Mouse (Mus musculus) myocyte (in vitro differentiated cells): ENCODE results near the gene Sox21. TPM values are rescaled to one million over a fixed set of nuclear protein-coding genes. Genes with fewer than 3 reads are reported as not detected.

Experiments used
- H3K27me3 ChIP-seq: one replicate; pipeline ENCODE4 v1.6.1; 2011; ENCODE audit not compliant: control insufficient read depth, insufficient read depth, insufficient read length
- H3K36me3 ChIP-seq: one replicate; pipeline ENCODE4 v1.6.1; 2011; ENCODE audit not compliant: control insufficient read depth, insufficient read depth
- H3K4me2 ChIP-seq: one replicate; pipeline ENCODE4 v1.6.1; 2011; ENCODE audit warnings: low read depth, control low read depth
- H3K4me3 ChIP-seq: one replicate; pipeline ENCODE4 v1.5.1; 2011; ENCODE audit warnings: mild to moderate bottlenecking, control low read depth, moderate library complexity
- H3K79me2 ChIP-seq: one replicate; pipeline ENCODE4 v1.6.1; 2011; ENCODE audit not compliant: control insufficient read depth, insufficient read depth
- H3ac ChIP-seq: one replicate; pipeline ENCODE4 v1.6.1; 2011; ENCODE audit not compliant: control insufficient read depth, insufficient read length
- CEBPB ChIP-seq: IDR thresholded peaks from 2 replicates; pipeline ENCODE4 v1.6.1; 2011; ENCODE audit warnings: mild to moderate bottlenecking, moderate library complexity; ENCODE audit not compliant: poor library complexity, insufficient read depth, severe bottlenecking
- E2F4 ChIP-seq: IDR thresholded peaks from one replicate; pipeline ENCODE4 v1.6.1; 2011; ENCODE audit warnings: mild to moderate bottlenecking, control low read depth, moderate library complexity; ENCODE audit not compliant: insufficient read depth
- MAX ChIP-seq: IDR thresholded peaks from one replicate; pipeline ENCODE4 v1.6.1; 2011; ENCODE audit warnings: low read depth, mild to moderate bottlenecking, control low read depth
- MYOD1 ChIP-seq, 3 experiments: IDR thresholded peaks; one replicate each; pipeline ENCODE4 v1.6.1; 2011; ENCODE audit warnings: control low read depth in 2 of 3, low read depth in 2 of 3, mild to moderate bottlenecking in 2 of 3, moderate library complexity in 1 of 3; ENCODE audit not compliant: insufficient read length in 2 of 3, control insufficient read depth in 1 of 3
- MYOG ChIP-seq, 3 experiments: IDR thresholded peaks; one replicate each; pipeline ENCODE4 v1.6.1; 2011; ENCODE audit warnings: control low read depth in 2 of 3, low read depth in 2 of 3, mild to moderate bottlenecking in 2 of 3; ENCODE audit not compliant: insufficient read length in 2 of 3, control insufficient read depth in 1 of 3, insufficient read depth in 1 of 3
- POLR2A ChIP-seq: IDR thresholded peaks from one replicate; pipeline ENCODE4 v1.6.1; 2011; ENCODE audit warnings: low read depth, mild to moderate bottlenecking, control low read depth, moderate library complexity; ENCODE audit not compliant: insufficient read length
- POLR2AphosphoS2 ChIP-seq: IDR thresholded peaks from one replicate; pipeline ENCODE4 v1.6.1; 2011; ENCODE audit warnings: low read depth, control low read depth; ENCODE audit not compliant: insufficient read length
- REST ChIP-seq: IDR thresholded peaks from one replicate; pipeline ENCODE4 v1.6.1; 2011; ENCODE audit warnings: mild to moderate bottlenecking, control low read depth, moderate library complexity; ENCODE audit not compliant: insufficient read depth, insufficient read length
- SRF ChIP-seq: IDR thresholded peaks from one replicate; pipeline ENCODE4 v1.6.1; 2011; ENCODE audit warnings: low read depth; ENCODE audit not compliant: control insufficient read depth, insufficient read length
- TCF12 ChIP-seq: IDR thresholded peaks from one replicate; pipeline ENCODE4 v1.6.1; 2011; ENCODE audit warnings: mild to moderate bottlenecking, control low read depth; ENCODE audit not compliant: poor library complexity, insufficient read depth, severe bottlenecking
- TCF3 ChIP-seq: IDR thresholded peaks from one replicate; pipeline ENCODE4 v1.6.1; 2011; ENCODE audit warnings: low read depth, control low read depth; ENCODE audit not compliant: insufficient read length
- USF1 ChIP-seq: IDR thresholded peaks from one replicate; pipeline ENCODE4 v1.6.1; 2011; ENCODE audit warnings: low read depth, mild to moderate bottlenecking, control low read depth, moderate library complexity
- polyA plus RNA-seq: library from polyadenylated mRNA; unstranded; fragments of >200 nt; fragmentation: generic; extraction: Trizol; gene quantifications from one replicate; pipeline ENCODE4 v1.2.1, GENCODE M21; 2012; ENCODE audit warnings: missing spikeins

Sox21 gene
- polyA plus RNA-seq, 1 experiment, result not detected

DNA sequence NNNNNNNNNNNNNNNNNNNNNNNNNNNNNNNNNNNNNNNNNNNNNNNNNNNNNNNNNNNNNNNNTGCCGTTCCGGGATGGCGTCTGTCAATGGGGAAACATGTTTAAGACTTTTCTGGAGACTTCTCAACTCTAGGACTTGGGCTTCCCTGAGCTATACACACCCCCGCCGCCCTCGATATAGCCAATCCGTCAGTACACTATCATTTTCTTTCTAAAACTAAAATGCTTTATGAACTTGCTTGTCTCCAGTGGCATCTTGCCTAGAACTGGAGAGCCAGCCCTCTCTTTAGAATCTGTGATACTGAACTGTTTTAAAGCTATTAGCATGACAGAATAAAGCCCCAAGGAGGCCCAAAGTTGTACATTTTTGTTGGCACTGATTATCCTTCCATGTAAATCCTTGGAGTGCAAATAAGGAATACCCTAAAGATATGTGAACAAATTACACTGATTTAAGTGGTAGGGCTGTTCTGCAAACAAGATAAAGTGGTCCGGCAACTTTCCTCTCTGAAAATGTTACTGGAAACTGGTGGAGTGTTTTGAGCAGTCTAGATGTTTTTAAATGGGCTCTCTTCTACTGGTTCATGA, 4.4 kb downstream of the Sox21 start:
- no peak overlapping the region for H3ac ChIP-seq

DNA sequence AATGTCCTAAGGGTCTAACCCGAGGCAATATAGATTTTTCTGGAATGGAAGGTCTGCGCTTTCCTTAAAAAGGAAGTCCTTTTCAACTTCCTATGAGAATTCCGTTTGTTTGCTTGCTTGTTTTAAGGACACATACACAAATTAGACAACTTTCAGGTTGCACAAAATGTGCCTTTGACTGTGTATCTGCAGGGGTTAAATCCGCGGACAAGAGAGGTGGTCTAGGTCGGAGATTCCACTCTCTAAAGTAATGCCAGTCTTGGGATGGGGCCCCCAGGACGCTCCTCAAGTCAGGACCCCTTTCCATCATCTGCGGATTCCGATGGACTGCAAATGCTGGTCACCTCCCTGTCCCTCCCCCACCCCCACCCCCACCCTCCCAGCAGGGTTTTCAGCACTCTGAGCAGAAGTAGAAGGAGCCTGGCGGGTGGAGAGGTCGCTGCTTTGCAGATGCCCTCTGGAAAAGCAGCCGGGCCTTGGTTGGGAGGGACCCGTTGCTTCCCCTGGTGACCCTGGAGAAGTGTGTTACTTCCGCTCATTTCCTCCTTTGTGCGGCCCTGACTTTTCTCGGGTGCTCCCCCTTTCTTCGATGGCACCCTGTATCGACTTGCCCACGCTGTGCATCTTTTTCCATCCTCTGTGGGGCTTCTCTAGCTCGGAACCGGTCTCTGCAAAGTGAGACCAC, 10.2 kb downstream of the Sox21 start:
- H3K4me3 ChIP-seq, result no peak overlapping the region
- H3K4me2 ChIP-seq, result no peak overlapping the region
- no peaks in the 10 kb centered on the region for H3K79me2 ChIP-seq
- peaks cover 51% of the 10 kb centered on the region for H3K27me3 ChIP-seq
- no peak overlapping the region for H3ac ChIP-seq
- no peaks in the 10 kb centered on the region for H3K36me3 ChIP-seq
- TF ChIP-seq TCF12 (no peak), MAX (no peak), E2F4 (no peak), SRF (no peak), REST (no peak), MYOG (IDR thresholded peaks at IDR 0.05; ENCODE audit: control insufficient read depth in 1 of 3, insufficient read depth in 1 of 3, insufficient read length in 2 of 3, low read depth in 2 of 3) (no peak), USF1 (no peak), POLR2A (no peak), MYOD1 (IDR thresholded peaks at IDR 0.05; ENCODE audit: control insufficient read depth in 1 of 3, insufficient read length in 2 of 3, low read depth in 2 of 3) (no peak), POLR2AphosphoS2 (no peak), TCF3 (no peak), CEBPB (no peak)

More for the DNA sequence above, 4.4 kb downstream of the Sox21 start:
- peaks cover 55% of the 10 kb centered on the region for H3K27me3 ChIP-seq
- no peak for TF ChIP-seq MYOG (IDR thresholded peaks at IDR 0.05; ENCODE audit: control insufficient read depth in 1 of 3, insufficient read depth in 1 of 3, insufficient read length in 2 of 3, low read depth in 2 of 3)
- TF ChIP-seq POLR2AphosphoS2, result no peak
- no peak for TF ChIP-seq REST
- no peak for TF ChIP-seq CEBPB
- TF ChIP-seq SRF, result no peak
- no peak overlapping the region for H3K4me3 ChIP-seq
- no peaks in the 10 kb centered on the region for H3K36me3 ChIP-seq
- no peaks in the 10 kb centered on the region for H3K79me2 ChIP-seq
- no peak overlapping the region for H3K4me2 ChIP-seq

DNA sequence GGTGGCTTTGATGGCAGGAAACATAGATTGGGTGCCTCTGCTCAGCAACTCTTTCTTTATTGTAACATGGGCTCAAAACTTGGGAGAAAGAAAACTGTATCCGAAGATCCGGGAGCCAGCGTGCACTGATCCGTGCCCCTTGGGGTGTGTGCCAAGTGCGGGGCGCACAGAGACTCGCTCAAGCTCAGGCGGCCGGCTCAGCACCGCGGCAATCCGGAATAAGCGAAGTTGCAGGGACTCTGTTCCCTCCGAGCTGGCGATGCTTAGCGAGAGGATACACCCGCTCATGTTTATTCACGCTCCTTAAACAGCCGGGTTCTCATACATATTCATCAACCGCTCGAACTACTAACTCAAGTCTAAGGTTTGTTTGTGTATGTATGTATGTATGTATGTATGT, 10.9 kb downstream of the Sox21 start:
- TF ChIP-seq SRF (no peak), POLR2A (no peak), POLR2AphosphoS2 (no peak), MYOD1 (IDR thresholded peaks at IDR 0.05; ENCODE audit: control insufficient read depth in 1 of 3, insufficient read length in 2 of 3, low read depth in 2 of 3) (no peak), TCF12 (no peak), E2F4 (no peak), MYOG (IDR thresholded peaks at IDR 0.05; ENCODE audit: control insufficient read depth in 1 of 3, insufficient read depth in 1 of 3, insufficient read length in 2 of 3, low read depth in 2 of 3) (no peak), CEBPB (no peak), MAX (no peak), REST (no peak), USF1 (no peak), TCF3 (no peak)
- Histone ChIP-seq H3K79me2 (no peaks in the 10 kb centered on the region), H3ac (no peak overlapping the region), H3K36me3 (no peaks in the 10 kb centered on the region), H3K4me2 (no peak overlapping the region), H3K4me3 (no peak overlapping the region), H3K27me3 (peaks cover 44% of the 10 kb centered on the region)

DNA sequence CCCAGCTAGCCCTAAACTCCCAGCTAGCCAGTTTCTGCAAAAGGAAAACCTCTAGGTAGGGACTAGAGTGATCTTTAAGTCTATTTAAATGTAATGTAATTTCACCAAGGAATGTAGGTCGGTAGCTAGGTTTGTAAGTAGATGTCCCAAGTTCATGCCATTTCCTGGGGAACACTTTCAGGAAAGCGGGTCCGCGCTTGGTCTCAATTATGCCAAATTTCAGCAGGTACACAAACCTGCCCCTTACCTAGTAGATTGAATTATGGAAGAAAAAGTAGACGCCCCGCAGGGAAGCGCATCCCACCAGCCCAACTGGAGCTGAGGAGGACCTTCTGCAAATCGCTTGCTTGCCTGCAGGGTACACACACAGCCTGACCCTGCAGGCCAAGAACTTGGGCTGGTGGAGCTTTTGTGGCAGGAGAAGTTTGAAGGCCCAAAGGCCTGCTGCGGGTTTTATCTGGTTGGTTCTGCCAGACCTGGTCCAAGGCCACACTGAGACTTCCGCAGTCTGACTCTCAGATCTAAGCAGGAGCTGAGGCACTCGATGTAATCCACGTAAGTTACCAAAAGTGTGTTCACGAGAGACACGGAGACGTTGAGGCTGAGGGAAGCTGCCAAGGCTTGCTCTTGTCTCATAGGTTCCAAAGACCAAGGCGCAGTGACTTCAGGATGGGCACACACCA, 11.6 kb downstream of the Sox21 start:
- Histone ChIP-seq H3K4me2 (no peak overlapping the region), H3K27me3 (peaks cover 42% of the 10 kb centered on the region), H3K79me2 (no peaks in the 10 kb centered on the region), H3K4me3 (no peak overlapping the region), H3K36me3 (no peaks in the 10 kb centered on the region), H3ac (no peak overlapping the region)
- TF ChIP-seq USF1 (no peak), MYOD1 (IDR thresholded peaks at IDR 0.05; ENCODE audit: control insufficient read depth in 1 of 3, insufficient read length in 2 of 3, low read depth in 2 of 3) (no peak), E2F4 (no peak), REST (no peak), SRF (no peak), CEBPB (no peak), MAX (no peak), MYOG (IDR thresholded peaks at IDR 0.05; ENCODE audit: control insufficient read depth in 1 of 3, insufficient read depth in 1 of 3, insufficient read length in 2 of 3, low read depth in 2 of 3) (no peak), POLR2AphosphoS2 (no peak), TCF12 (no peak), POLR2A (no peak), TCF3 (no peak)
